Mouse (Mus musculus) heart, postnatal 0 days (tissue): Measurements from ENCODE around the gene Ltbp4. TPM values are rescaled to one million over a fixed set of nuclear protein-coding genes. Genes with fewer than 3 reads are reported as not detected.
A peak's percentile ranks its signal among the peaks of the same experiment; 100 is the strongest.

ENCODE experiments used
- ATAC-seq: fragments of 200-750 bp; cut with Nextera tagmentation; 2 replicates; pipeline ENCODE4 v1.8.0; 2017; ENCODE audit warnings: low read depth, moderate number of reproducible peaks, moderate library complexity; ENCODE audit not compliant: insufficient read depth
- DNase-seq: peaks from one replicate; pipeline ENCODE4 v3.0.0-alpha.2; 2016; ENCODE audit warnings: low spot score
- H3K27ac ChIP-seq: fragments of 300-500 bp; sonication (generic); 2 replicates; pipeline ENCODE4 v1.5.1; 2014; ENCODE audit warnings: low read depth, mild to moderate bottlenecking
- H3K27me3 ChIP-seq: fragments of 300-500 bp; sonication (generic); 2 replicates; pipeline ENCODE4 v1.6.1; 2014; ENCODE audit warnings: low read length, mixed read lengths; ENCODE audit not compliant: control insufficient read depth, insufficient read depth
- H3K36me3 ChIP-seq: fragments of 300-500 bp; sonication (generic); replicated peaks from 2 replicates; pipeline ENCODE4 v1.6.1; 2014; ENCODE audit warnings: low read length, mixed read lengths; ENCODE audit not compliant: control insufficient read depth, insufficient read depth
- H3K4me1 ChIP-seq: fragments of 300-500 bp; sonication (generic); 2 replicates; pipeline ENCODE4 v1.6.1; 2014; ENCODE audit warnings: antibody characterized with exemption; ENCODE audit not compliant: control insufficient read depth, insufficient read depth
- H3K4me2 ChIP-seq: fragments of 300-500 bp; sonication (generic); 2 replicates; pipeline ENCODE4 v1.6.1; 2014; ENCODE audit warnings: low read depth, mild to moderate bottlenecking, low read length, moderate library complexity
- H3K4me3 ChIP-seq: fragments of 300-500 bp; sonication (generic); 2 replicates; pipeline ENCODE4 v1.5.1; 2014; ENCODE audit warnings: low read depth, low read length
- H3K9ac ChIP-seq: fragments of 300-500 bp; sonication (generic); replicated peaks from 2 replicates; pipeline ENCODE4 v1.6.1; 2014; ENCODE audit warnings: low read depth, low read length, mixed read lengths
- H3K9me3 ChIP-seq: fragments of 300-500 bp; sonication (generic); replicated peaks from 2 replicates; pipeline ENCODE4 v1.6.1; 2016; ENCODE audit warnings: low read length; ENCODE audit not compliant: control insufficient read depth
- CTCF ChIP-seq: IDR thresholded peaks from 2 replicates; pipeline ENCODE4 v1.5.1; 2016; ENCODE audit warnings: antibody characterized with exemption, control low read depth, low read depth
- EP300 ChIP-seq: IDR thresholded peaks from 2 replicates; pipeline ENCODE4 v1.6.1; 2016; ENCODE audit warnings: antibody characterized with exemption, low read depth
- WGBS: fragments of 180-500 bp; shearing (Covaris S2); extraction: QIAGEN DNeasy Blood & Tissue Kit; methylation state at CpG from one replicate; pipeline ENCODE4 v1.1.7; 2014; 5-methylcytosine and 5-hydroxymethylcytosine counted together
- polyA plus RNA-seq: library from polyadenylated mRNA; unstranded; fragments of >200 nt; fragmentation: Nextera tagmentation; extraction: Ambion mirVana; gene quantifications from 2 replicates; pipeline ENCODE4 v1.2.1, GENCODE M21; 2015
- total RNA-seq: library from RNA; depleted of rRNA; stranded (reverse); fragments of >200 nt; gene quantifications from 2 replicates; pipeline ENCODE4 v1.2.3, GENCODE M21; 2014; ENCODE audit warnings: low replicate concordance

The Ltbp4 gene
- total and polyA plus RNA-seq, 2 experiments from 2014 or later: 61.7 to 150 TPM

DNA sequence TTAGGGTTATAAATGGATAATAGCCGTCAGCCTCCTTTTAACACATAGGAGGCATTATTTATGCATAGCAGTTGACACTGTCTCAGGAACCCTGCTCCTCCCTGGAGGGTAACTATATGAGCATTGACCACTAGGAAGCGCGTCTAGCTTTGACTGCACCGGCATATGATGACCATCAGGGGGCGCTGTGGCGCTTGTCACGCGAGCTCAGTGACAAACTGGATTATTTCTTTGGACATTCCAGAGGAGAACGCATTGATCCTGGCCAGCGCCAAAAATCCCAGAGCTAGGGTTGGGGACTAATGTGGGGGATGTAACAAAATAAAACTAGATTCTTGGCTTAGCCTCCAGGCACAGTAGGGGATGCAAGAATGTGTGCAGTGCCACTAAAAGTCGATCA is 35.3 kb downstream of the Ltbp4 start:
- DNase-seq (peak; percentile 70), ATAC-seq (0 out of 2 replicates have a peak, but pooled peaks have one; percentile 22)
- Histone ChIP-seq H3K9ac (no peak overlapping the region), H3K36me3 (no peaks in the 10 kb centered on the region), H3K4me3 (no peak overlapping the region), H3K27me3 (peaks cover 26% of the 10 kb centered on the region), H3K27ac (no peak overlapping the region), H3K4me1 (no peaks in the 10 kb centered on the region), H3K9me3 (no peaks in the 10 kb centered on the region), H3K4me2 (no peak overlapping the region)
- WGBS: 7% methylated on average over 11 of the region's 11 CpGs
- TF ChIP-seq EP300 (no peak), CTCF (peak; percentile 95)

DNA sequence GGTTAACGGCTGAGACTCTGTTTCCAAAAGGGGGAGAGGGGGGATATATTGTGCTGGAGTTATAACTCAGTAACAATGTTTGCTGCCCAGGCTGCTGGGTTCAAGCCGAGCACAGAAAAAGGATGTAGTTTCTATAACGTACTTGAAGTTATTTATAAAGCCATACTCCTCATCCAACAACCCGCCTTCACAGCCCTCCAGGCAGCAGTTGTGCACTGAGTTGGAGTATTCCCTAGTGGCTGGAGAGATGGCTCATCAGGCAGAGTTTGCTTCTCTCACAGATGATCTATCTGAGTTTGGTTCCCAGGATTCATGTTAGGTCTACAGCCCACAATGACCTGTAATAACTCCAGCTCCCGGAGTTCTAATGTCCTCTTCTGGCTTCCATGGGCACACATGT is 36.7 kb downstream of the Ltbp4 start:
- Histone ChIP-seq H3K4me2 (no peak overlapping the region), H3K4me1 (no peaks in the 10 kb centered on the region), H3K9ac (no peak overlapping the region), H3K9me3 (no peaks in the 10 kb centered on the region), H3K27ac (no peak overlapping the region), H3K36me3 (no peaks in the 10 kb centered on the region), H3K4me3 (no peak overlapping the region), H3K27me3 (peaks cover 13% of the 10 kb centered on the region)
- WGBS: 60% methylated on average over 5 of the region's 5 CpGs
- TF ChIP-seq CTCF (no peak), EP300 (no peak)
- ATAC-seq: no peak
- no peak for DNase-seq

DNA sequence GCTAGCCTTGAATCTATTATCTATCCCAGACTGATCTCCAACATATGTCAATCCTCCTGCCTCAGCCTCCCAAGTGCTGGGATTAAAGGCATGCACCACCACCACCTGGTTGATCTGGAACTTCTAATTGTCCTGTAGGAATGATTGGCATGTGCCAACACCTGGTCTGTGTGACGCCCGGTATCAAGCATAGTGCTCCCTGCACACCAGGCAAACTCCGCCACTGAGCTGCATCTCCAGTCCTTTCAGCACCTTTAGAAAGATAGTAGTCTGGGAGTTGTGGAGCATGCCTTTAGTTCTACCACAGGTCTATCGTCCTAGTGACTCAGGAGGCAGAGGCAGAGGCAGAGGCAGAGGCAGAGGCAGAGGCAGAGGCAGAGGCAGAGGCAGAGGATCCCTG is 37.1 kb downstream of the Ltbp4 start:
- Histone ChIP-seq H3K4me3 (no peak overlapping the region), H3K4me2 (no peak overlapping the region), H3K9me3 (no peaks in the 10 kb centered on the region), H3K36me3 (no peaks in the 10 kb centered on the region), H3K4me1 (no peaks in the 10 kb centered on the region), H3K27me3 (peaks cover 9% of the 10 kb centered on the region), H3K9ac (no peak overlapping the region), H3K27ac (no peak overlapping the region)
- no peak for TF ChIP-seq EP300
- no peak for TF ChIP-seq CTCF
- 49% methylated on average over 4 of the region's 4 CpGs for WGBS
- ATAC-seq (no peak), DNase-seq (no peak)

DNA sequence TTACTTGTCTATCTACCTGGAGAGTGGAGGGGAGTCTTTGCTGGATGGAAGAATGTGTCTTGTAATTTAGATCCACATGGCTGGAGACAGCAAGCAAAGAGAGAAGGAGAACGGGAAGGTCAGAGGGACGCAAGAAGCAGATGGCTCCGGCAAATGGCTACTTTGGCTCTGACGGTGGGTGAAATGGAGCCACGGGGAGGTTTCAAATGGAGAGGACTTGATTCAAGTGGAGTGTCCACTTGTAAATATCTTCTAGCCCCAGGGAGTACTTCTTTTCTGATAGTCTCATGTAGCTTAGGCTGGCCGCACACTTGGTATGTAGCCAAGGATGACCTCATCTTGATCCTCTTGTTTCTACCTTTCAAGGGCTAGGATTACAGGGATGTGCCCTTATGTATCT is 38.7 kb downstream of the Ltbp4 start:
- DNase-seq (no peak), ATAC-seq (no peak)
- Histone ChIP-seq H3K27ac (no peak overlapping the region), H3K4me3 (no peak overlapping the region), H3K4me1 (no peaks in the 10 kb centered on the region), H3K36me3 (no peaks in the 10 kb centered on the region), H3K4me2 (no peak overlapping the region), H3K9me3 (no peaks in the 10 kb centered on the region), H3K27me3 (peaks cover 3% of the 10 kb centered on the region; the same call in 1 of the 2 replicates), H3K9ac (no peak overlapping the region)
- 81% methylated on average over 6 of the region's 6 CpGs for WGBS
- TF ChIP-seq EP300: no peak
- no peak for TF ChIP-seq CTCF

DNA sequence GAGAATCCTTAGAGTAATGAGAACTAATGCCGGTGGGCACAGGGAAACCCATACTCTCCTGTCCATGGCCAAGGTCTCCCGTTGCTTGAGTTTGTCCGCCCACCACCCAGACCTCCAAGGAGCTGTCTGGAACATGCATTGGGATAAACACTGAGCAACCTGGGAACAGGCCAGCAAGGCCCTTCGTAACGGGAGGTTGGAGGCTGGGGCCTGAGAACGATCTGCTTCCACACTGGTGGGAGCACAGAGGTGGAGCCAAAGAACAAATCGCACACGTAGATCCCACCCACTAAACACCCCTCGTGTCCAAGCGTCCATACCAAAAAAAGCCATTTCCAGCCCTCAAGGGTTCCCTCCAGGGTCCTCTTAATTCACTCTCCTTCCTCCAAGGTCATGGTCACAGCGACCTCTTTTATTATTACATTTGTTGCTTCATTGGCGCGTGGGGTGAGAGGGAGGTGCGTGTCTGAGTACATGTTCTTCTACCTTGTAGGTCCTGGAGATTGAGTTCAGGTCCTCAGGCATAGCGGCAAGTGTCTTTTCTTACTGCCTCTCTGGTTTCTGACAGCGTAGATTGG is 39.4 kb downstream of the Ltbp4 start:
- no peaks in the 10 kb centered on the region for H3K9me3 ChIP-seq
- no peak for DNase-seq
- TF ChIP-seq CTCF (no peak), EP300 (no peak)
- 76% methylated on average over 16 of the region's 16 CpGs for WGBS
- no peaks in the 10 kb centered on the region for H3K4me1 ChIP-seq
- H3K9ac ChIP-seq: no peak overlapping the region
- H3K4me3 ChIP-seq: no peak overlapping the region
- H3K27me3 ChIP-seq: no peaks in the 10 kb centered on the region
- no peak overlapping the region for H3K4me2 ChIP-seq
- no peak overlapping the region for H3K27ac ChIP-seq
- no peak for ATAC-seq
- H3K36me3 ChIP-seq: no peaks in the 10 kb centered on the region

DNA sequence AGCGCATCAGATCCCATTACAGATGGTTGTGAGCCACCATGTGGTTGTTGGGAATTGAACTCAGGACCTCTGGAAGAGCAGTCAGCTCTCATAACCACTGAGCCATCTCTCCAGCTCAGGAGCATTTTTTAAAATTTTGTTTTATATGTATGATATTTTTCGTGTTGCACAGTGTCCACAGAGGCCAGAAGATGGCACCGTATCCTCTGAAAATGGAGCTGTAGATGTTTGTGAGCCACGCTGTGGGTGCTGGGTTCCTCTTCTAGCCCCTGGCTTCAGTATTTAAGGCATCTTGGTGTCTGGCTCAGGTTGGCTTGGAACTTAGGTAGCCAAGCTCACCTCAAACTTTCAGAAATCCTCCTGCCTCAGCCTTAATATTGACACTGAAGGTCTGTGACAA is 41.0 kb downstream of the Ltbp4 start:
- ATAC-seq: no peak
- no peak overlapping the region for H3K4me3 ChIP-seq
- WGBS: 90% methylated on average over 4 of the region's 4 CpGs

More for the DNA sequence above, 41.0 kb downstream of the Ltbp4 start:
- Histone ChIP-seq H3K4me2 (no peak overlapping the region), H3K4me1 (no peaks in the 10 kb centered on the region), H3K36me3 (no peaks in the 10 kb centered on the region), H3K27ac (no peak overlapping the region), H3K9ac (no peak overlapping the region), H3K27me3 (no peaks in the 10 kb centered on the region), H3K9me3 (no peaks in the 10 kb centered on the region)
- TF ChIP-seq CTCF: no peak
- TF ChIP-seq EP300: no peak
- no peak for DNase-seq
